Mouse (Mus musculus): ENCODE results near the gene Insr. TPM values are rescaled to one million over a fixed set of nuclear protein-coding genes. Genes with fewer than 3 reads are reported as not detected.
"Not testable (repeated sequence)": the region's sequence is repeated elsewhere in the genome, so short reads cannot be mapped to it uniquely, and the experiment has no call there.

Gene Insr
- total RNA-seq, 2 experiments from 2014 or later = 43.7 to 47.7 TPM

GRCm38 (mm10) chr8:3209960-3210359 lies 69.5 kb downstream of the Insr start:
- DNase-seq (ENCODE audit: low spot score in 2 of 2) = no peak
- intact Hi-C loops (cut with DNase I) = no loop called here

GRCm38 (mm10) chr8:3209268-3209667 lies 70.1 kb downstream of the Insr start:
- DNase-seq (ENCODE audit: low spot score in 2 of 2) = no peak
- intact Hi-C loops (cut with DNase I) = no loop called here

GRCm38 (mm10) chr8:3208729-3209128 lies 70.7 kb downstream of the Insr start:
- intact Hi-C loops (cut with DNase I) = no loop called here

GRCm38 (mm10) chr8:3204758-3205443 lies 74.5 kb downstream of the Insr start:
- DNase-seq (ENCODE audit: low spot score in 2 of 2) = no peak
- intact Hi-C loops (cut with DNase I) = no loop called here

More at GRCm38 (mm10) chr8:3208729-3209128, 70.7 kb downstream of the Insr start:
- no peak for DNase-seq (ENCODE audit: low spot score in 2 of 2)

- intact Hi-C loops (cut with DNase I) = no loop called here
- DNase-seq (ENCODE audit: low spot score in 2 of 2) = no peak
Observed at GRCm38 (mm10) chr8:3202792-3203191, 76.6 kb downstream of the Insr start.

GRCm38 (mm10) chr8:3194297-3194696 lies 85.1 kb downstream of the Insr start:
- intact Hi-C loops (cut with DNase I); DNase-seq (ENCODE audit: low spot score in 2 of 2): not testable (repeated sequence)

- no peak for DNase-seq (ENCODE audit: low spot score in 2 of 2)
- intact Hi-C loops (cut with DNase I) = no loop called here
Observed at GRCm38 (mm10) chr8:3191006-3191405, 88.4 kb downstream of the Insr start.

- intact Hi-C loops (cut with DNase I) = no loop called here
- DNase-seq (ENCODE audit: low spot score in 2 of 2) = no peak
Observed at GRCm38 (mm10) chr8:3187456-3187855, 92.0 kb downstream of the Insr start.

GRCm38 (mm10) chr8:3179930-3180329 lies 99.5 kb downstream of the Insr start:
- no peak for DNase-seq (ENCODE audit: low spot score in 2 of 2)
- intact Hi-C loops (cut with DNase I) = loop anchor here (1.0 kb wide), 1 partner anchor 151 kb away; no protein-coding TSS in a partner anchor

- DNase-seq (ENCODE audit: low spot score in 2 of 2) = peak in 1 of 2 experiments; percentile 13
- intact Hi-C loops (cut with DNase I) = no loop called here
Observed at GRCm38 (mm10) chr8:3177440-3177839, 102.0 kb downstream of the Insr start.

- intact Hi-C loops (cut with DNase I) = no loop called here
- peak; percentile 11 to 63 for DNase-seq (ENCODE audit: low spot score in 2 of 2)
Observed at GRCm38 (mm10) chr8:3172246-3172645, 107.2 kb downstream of the Insr start.

- intact Hi-C loops (cut with DNase I) = no loop called here
- DNase-seq (ENCODE audit: low spot score in 2 of 2) = peak in 1 of 2 experiments; percentile 21
Observed at GRCm38 (mm10) chr8:3146506-3146905, 132.9 kb downstream of the Insr start.

- intact Hi-C loops (cut with DNase I); DNase-seq (ENCODE audit: low spot score in 2 of 2): not testable (repeated sequence)
Observed at GRCm38 (mm10) chr8:3100416-3100815, 179.0 kb downstream of the Insr start.

Small RNAs within 50 kb of the gene (microRNA-seq; reads per million reads assigned to microRNA genes)
- 0 reads per million in 2 experiments for gene Gm25775

Other genes with a start within 250 kb of the Insr start
- not detected for gene A430078G23Rik, start 73.8 kb upstream of the Insr start, total RNA-seq (2021)
- 10 to 100 TPM; 43.8 to 45.2 TPM for gene Arhgef18, start 113.4 kb upstream of the Insr start, total RNA-seq (2021)
- 1 to 10 TPM in 1 of 2 experiments, under 1 TPM in 1; 0.44 to 1.1 TPM for gene Pex11g, start 188.1 kb upstream of the Insr start, total RNA-seq (2021)
- gene Tex45, start 191.2 kb upstream of the Insr start, total RNA-seq (2021) = not detected
- gene Zfp358, start 213.5 kb upstream of the Insr start, total RNA-seq (2021) = 10 to 100 TPM; 28.2 to 30.3 TPM
- 10 to 100 TPM; 77.4 to 90.3 TPM for gene Mcoln1, start 220.8 kb upstream of the Insr start, total RNA-seq (2021)
- 10 to 100 TPM; 66.2 to 70.7 TPM for gene Pnpla6, start 235.8 kb upstream of the Insr start, total RNA-seq (2021)

Measured in left cerebral cortex, postnatal 25 days (tissue).